Mouse (Mus musculus): ENCODE data around the gene Gm20721. TPM values are rescaled to one million over a fixed set of nuclear protein-coding genes. Genes with fewer than 3 reads are reported as not detected.
"Not testable (repeated sequence)": the region's sequence is repeated elsewhere in the genome, so short reads cannot be mapped to it uniquely, and the experiment has no call there.

Gm20721 gene
- polyA plus RNA-seq, 1 experiment = 0.40 TPM

- Histone ChIP-seq H3K9me3 (replicated peaks; ENCODE audit: control insufficient read depth, insufficient read depth, low read length, poor library complexity, severe bottlenecking) (peaks cover 3% of the 10 kb centered on the region), H3K9ac (ENCODE audit: low read depth, poor library complexity, severe bottlenecking) (peak overlapping the region; percentile 99), H3K36me3 (ENCODE audit: control insufficient read depth, insufficient read depth, low read length, poor library complexity, severe bottlenecking) (no peaks in the 10 kb centered on the region), H3K27me3 (ENCODE audit: control insufficient read depth, insufficient read depth, low read length, poor library complexity, severe bottlenecking) (peaks cover 13% of the 10 kb centered on the region), H3K4me3 (ENCODE audit: low read depth, low read length) (peak overlapping the region; percentile 25), H3K4me1 (ENCODE audit: control insufficient read depth, insufficient read depth, low read length) (no peaks in the 10 kb centered on the region), H3K27ac (ENCODE audit: insufficient read depth, low read length) (no peak overlapping the region)
- TF ChIP-seq CTCF (IDR thresholded peaks at IDR 0.05; ENCODE audit: low read depth, low read length) (no peak), EP300 (IDR thresholded peaks at IDR 0.05; ENCODE audit: insufficient read depth, low read depth, low read length) (no peak), POLR2A (IDR thresholded peaks at IDR 0.05; ENCODE audit: insufficient read depth, low read length) (no peak)
Observed at GRCm38 (mm10) chr2:174328358-174328905, 18.1 kb downstream of the Gm20721 start.

GRCm38 (mm10) chr2:174327295-174327981 lies 19.1 kb downstream of the Gm20721 start:
- H3K4me1 ChIP-seq (ENCODE audit: control insufficient read depth, insufficient read depth, low read length) = no peaks in the 10 kb centered on the region
- TF ChIP-seq POLR2A (IDR thresholded peaks at IDR 0.05; ENCODE audit: insufficient read depth, low read length) (no peak), CTCF (IDR thresholded peaks at IDR 0.05; ENCODE audit: low read depth, low read length) (no peak), EP300 (IDR thresholded peaks at IDR 0.05; ENCODE audit: insufficient read depth, low read depth, low read length) (no peak)
- H3K4me3 ChIP-seq (ENCODE audit: low read depth, low read length) = peak overlapping the region; percentile 58
- H3K27ac ChIP-seq (ENCODE audit: insufficient read depth, low read length) = no peak overlapping the region
- peaks cover 8% of the 10 kb centered on the region for H3K9me3 ChIP-seq (replicated peaks; ENCODE audit: control insufficient read depth, insufficient read depth, low read length, poor library complexity, severe bottlenecking)
- peaks cover 13% of the 10 kb centered on the region for H3K27me3 ChIP-seq (ENCODE audit: control insufficient read depth, insufficient read depth, low read length, poor library complexity, severe bottlenecking)
- H3K36me3 ChIP-seq (ENCODE audit: control insufficient read depth, insufficient read depth, low read length, poor library complexity, severe bottlenecking) = no peaks in the 10 kb centered on the region
- H3K9ac ChIP-seq (ENCODE audit: low read depth, poor library complexity, severe bottlenecking) = peak overlapping the region; percentile 99

- Histone ChIP-seq H3K36me3 (ENCODE audit: control insufficient read depth, insufficient read depth, low read length, poor library complexity, severe bottlenecking) (no peaks in the 10 kb centered on the region), H3K9ac (ENCODE audit: low read depth, poor library complexity, severe bottlenecking) (no peak overlapping the region; the same call in 1 of the 2 replicates), H3K4me3 (ENCODE audit: low read depth, low read length) (peak overlapping the region; percentile 58), H3K27ac (ENCODE audit: insufficient read depth, low read length) (no peak overlapping the region), H3K4me1 (ENCODE audit: control insufficient read depth, insufficient read depth, low read length) (no peaks in the 10 kb centered on the region), H3K9me3 (replicated peaks; ENCODE audit: control insufficient read depth, insufficient read depth, low read length, poor library complexity, severe bottlenecking) (peaks cover 8% of the 10 kb centered on the region), H3K27me3 (ENCODE audit: control insufficient read depth, insufficient read depth, low read length, poor library complexity, severe bottlenecking) (peaks cover 13% of the 10 kb centered on the region)
- TF ChIP-seq CTCF (IDR thresholded peaks at IDR 0.05; ENCODE audit: low read depth, low read length) = no peak
- no peak for TF ChIP-seq POLR2A (IDR thresholded peaks at IDR 0.05; ENCODE audit: insufficient read depth, low read length)
- no peak for TF ChIP-seq EP300 (IDR thresholded peaks at IDR 0.05; ENCODE audit: insufficient read depth, low read depth, low read length)
Observed at GRCm38 (mm10) chr2:174326481-174326880, 20.0 kb downstream of the Gm20721 start.

GRCm38 (mm10) chr2:174325989-174326388 lies 20.5 kb downstream of the Gm20721 start:
- Histone ChIP-seq H3K27ac (ENCODE audit: insufficient read depth, low read length) (no peak overlapping the region), H3K27me3 (ENCODE audit: control insufficient read depth, insufficient read depth, low read length, poor library complexity, severe bottlenecking) (peaks cover 13% of the 10 kb centered on the region), H3K9me3 (replicated peaks; ENCODE audit: control insufficient read depth, insufficient read depth, low read length, poor library complexity, severe bottlenecking) (peaks cover 8% of the 10 kb centered on the region), H3K36me3 (ENCODE audit: control insufficient read depth, insufficient read depth, low read length, poor library complexity, severe bottlenecking) (no peaks in the 10 kb centered on the region), H3K9ac (ENCODE audit: low read depth, poor library complexity, severe bottlenecking) (no peak overlapping the region), H3K4me3 (ENCODE audit: low read depth, low read length) (no peak overlapping the region), H3K4me1 (ENCODE audit: control insufficient read depth, insufficient read depth, low read length) (no peaks in the 10 kb centered on the region)
- no peak for TF ChIP-seq POLR2A (IDR thresholded peaks at IDR 0.05; ENCODE audit: insufficient read depth, low read length)
- no peak for TF ChIP-seq EP300 (IDR thresholded peaks at IDR 0.05; ENCODE audit: insufficient read depth, low read depth, low read length)

- TF ChIP-seq POLR2A (IDR thresholded peaks at IDR 0.05; ENCODE audit: insufficient read depth, low read length) = no peak
- no peak for TF ChIP-seq EP300 (IDR thresholded peaks at IDR 0.05; ENCODE audit: insufficient read depth, low read depth, low read length)
- no peak for TF ChIP-seq CTCF (IDR thresholded peaks at IDR 0.05; ENCODE audit: low read depth, low read length)
- Histone ChIP-seq H3K4me1 (ENCODE audit: control insufficient read depth, insufficient read depth, low read length) (no peaks in the 10 kb centered on the region), H3K9ac (ENCODE audit: low read depth, poor library complexity, severe bottlenecking) (no peak overlapping the region), H3K27ac (ENCODE audit: insufficient read depth, low read length) (no peak overlapping the region), H3K36me3 (ENCODE audit: control insufficient read depth, insufficient read depth, low read length, poor library complexity, severe bottlenecking) (no peaks in the 10 kb centered on the region), H3K9me3 (replicated peaks; ENCODE audit: control insufficient read depth, insufficient read depth, low read length, poor library complexity, severe bottlenecking) (no peaks in the 10 kb centered on the region), H3K27me3 (ENCODE audit: control insufficient read depth, insufficient read depth, low read length, poor library complexity, severe bottlenecking) (no peaks in the 10 kb centered on the region), H3K4me3 (ENCODE audit: low read depth, low read length) (no peak overlapping the region)
Observed at GRCm38 (mm10) chr2:174316661-174317060, 29.9 kb downstream of the Gm20721 start.

- not testable (repeated sequence) for H3K4me3 ChIP-seq (ENCODE audit: low read depth, low read length); H3K36me3 ChIP-seq (ENCODE audit: control insufficient read depth, insufficient read depth, low read length, poor library complexity, severe bottlenecking); H3K9me3 ChIP-seq (replicated peaks; ENCODE audit: control insufficient read depth, insufficient read depth, low read length, poor library complexity, severe bottlenecking); H3K9ac ChIP-seq (ENCODE audit: low read depth, poor library complexity, severe bottlenecking); H3K27ac ChIP-seq (ENCODE audit: insufficient read depth, low read length); H3K4me1 ChIP-seq (ENCODE audit: control insufficient read depth, insufficient read depth, low read length); H3K27me3 ChIP-seq (ENCODE audit: control insufficient read depth, insufficient read depth, low read length, poor library complexity, severe bottlenecking)
Observed at GRCm38 (mm10) chr2:174315445-174315844, 31.1 kb downstream of the Gm20721 start.

All from ES-Bruce4 (cell line).